In genomic region chr12:100447161-100447560, GRCm38 (mm10) we compare ENCODE assay signal across 13 mouse cellular contexts.
DNase-seq lines count a peak whose midpoint lies in the region; TF ChIP-seq lines count a peak whose summit lies in the region.
"Had no signal": no experiment of that assay in that cellular context is flagged by ENCODE, and none has a peak within 500 bp of the region (broad histone marks: within the 10 kb centered on the region; RNA-seq: fewer than 3 reads in every experiment).

No protein-coding gene starts in this region.

- H3K27ac ChIP-seq in liver, adult 2 months (replicated peaks; ENCODE audit: insufficient read depth, low read depth, low read length) = no peak overlapping the region
- peak overlapping the region; percentile 11; the same call in 1 of the 2 replicates for H3K27ac ChIP-seq in cerebellum, adult 2 months (ENCODE audit: insufficient read depth, low read length)

- TF ChIP-seq CTCF in liver, adult 2 months (IDR thresholded peaks at IDR 0.05; ENCODE audit: low read depth, low read length) = no peak
- TF ChIP-seq CTCF in cerebellum, adult 2 months (IDR thresholded peaks at IDR 0.05; ENCODE audit: borderline replicate concordance, insufficient read depth, low read depth, low read length) = no peak

- H3K27me3 ChIP-seq in liver, adult 2 months (ENCODE audit: control insufficient read depth, insufficient read depth, low read length) = no peaks in the 10 kb centered on the region
- no peaks in the 10 kb centered on the region for H3K27me3 ChIP-seq in cerebellum, adult 2 months (ENCODE audit: control insufficient read depth, insufficient read depth, low read length)
- H3K27me3 ChIP-seq: heart, embryonic 15.5 days; midbrain, embryonic 13.5 days had no signal

- intact Hi-C loops in heart, postnatal 36 days (cut with DNase I) = no loop called here

- no peak overlapping the region for H3K4me3 ChIP-seq in liver, adult 2 months (ENCODE audit: insufficient read depth, low read depth, low read length)
- H3K4me3 ChIP-seq in cerebellum, adult 2 months (replicated peaks; ENCODE audit: insufficient read depth, low read depth, low read length) = no peak overlapping the region
- H3K4me3 ChIP-seq: erythroblast, embryonic 14.5 days; heart, embryonic 15.5 days; midbrain, embryonic 13.5 days had no signal

- 63% methylated on average over 6 of the region's 6 CpGs for WGBS in liver, adult 2 months
- WGBS in cerebellum, adult 2 months = 2% methylated on average over 6 of the region's 6 CpGs

- H3K4me1 ChIP-seq in liver, adult 2 months (ENCODE audit: control insufficient read depth, insufficient read depth, low read length) = no peaks in the 10 kb centered on the region
- H3K4me1 ChIP-seq in cerebellum, adult 2 months (ENCODE audit: control insufficient read depth, insufficient read depth, low read length) = peaks cover 13% of the 10 kb centered on the region

- H3K9ac ChIP-seq in liver, adult 2 months (ENCODE audit: low read depth, low read length) = no peak overlapping the region
- H3K9ac ChIP-seq: heart, embryonic 15.5 days; lung, embryonic 14.5 days had no signal

- no peaks in the 10 kb centered on the region for H3K79me2 ChIP-seq in liver, adult 2 months (ENCODE audit: control insufficient read depth, insufficient read depth, low read length)

- H3K36me3 ChIP-seq in liver, adult 2 months (ENCODE audit: control insufficient read depth, insufficient read depth, low read length) = peaks cover 15% of the 10 kb centered on the region; the same call in 1 of the 2 replicates
- H3K36me3 ChIP-seq: heart, embryonic 15.5 days had no signal

- TF ChIP-seq POLR2A in liver, adult 2 months (IDR thresholded peaks at IDR 0.05; ENCODE audit: extremely low read depth, insufficient read depth, low read length) = no peak
- no peak for TF ChIP-seq POLR2A in cerebellum, adult 2 months (IDR thresholded peaks at IDR 0.05; ENCODE audit: borderline replicate concordance, insufficient read depth, low read length)

- peak; percentile 94 for DNase-seq in heart, adult 11 months
- no peak for DNase-seq in heart, postnatal 36 days
- peak; percentile 58 for DNase-seq in liver, adult 2 months (ENCODE audit: extremely low read depth, low read depth, low spot score)
- no peak for DNase-seq in liver
- peak; percentile 60 to 75 for DNase-seq in cerebellum, adult 2 months
- peak; percentile 33 for DNase-seq in fat pad, adult 2 months (ENCODE audit: extremely low read depth, low read depth, low spot score)
- DNase-seq in right cerebral cortex, postnatal 14 days = no peak
- no peak for DNase-seq in retina, embryonic 14.5 days (ENCODE audit: low spot score)
- DNase-seq: lung, embryonic 14.5 days; retina, postnatal 1 day had no signal

Comparison
In these comparisons a context has a peak if more than half of its experiments do, and no peak if none do; other contexts are left out.
1. DNase-seq: peak in heart, adult 11 months (single experiment), liver, adult 2 months (single experiment), cerebellum, adult 2 months (2 of 2) and fat pad, adult 2 months (single experiment); none in heart, postnatal 36 days (0 of 2), liver (single experiment), right cerebral cortex, postnatal 14 days (single experiment) and retina, embryonic 14.5 days (single experiment).